ENCODE assay signal across 8 mouse cellular contexts in the genomic region with DNA sequence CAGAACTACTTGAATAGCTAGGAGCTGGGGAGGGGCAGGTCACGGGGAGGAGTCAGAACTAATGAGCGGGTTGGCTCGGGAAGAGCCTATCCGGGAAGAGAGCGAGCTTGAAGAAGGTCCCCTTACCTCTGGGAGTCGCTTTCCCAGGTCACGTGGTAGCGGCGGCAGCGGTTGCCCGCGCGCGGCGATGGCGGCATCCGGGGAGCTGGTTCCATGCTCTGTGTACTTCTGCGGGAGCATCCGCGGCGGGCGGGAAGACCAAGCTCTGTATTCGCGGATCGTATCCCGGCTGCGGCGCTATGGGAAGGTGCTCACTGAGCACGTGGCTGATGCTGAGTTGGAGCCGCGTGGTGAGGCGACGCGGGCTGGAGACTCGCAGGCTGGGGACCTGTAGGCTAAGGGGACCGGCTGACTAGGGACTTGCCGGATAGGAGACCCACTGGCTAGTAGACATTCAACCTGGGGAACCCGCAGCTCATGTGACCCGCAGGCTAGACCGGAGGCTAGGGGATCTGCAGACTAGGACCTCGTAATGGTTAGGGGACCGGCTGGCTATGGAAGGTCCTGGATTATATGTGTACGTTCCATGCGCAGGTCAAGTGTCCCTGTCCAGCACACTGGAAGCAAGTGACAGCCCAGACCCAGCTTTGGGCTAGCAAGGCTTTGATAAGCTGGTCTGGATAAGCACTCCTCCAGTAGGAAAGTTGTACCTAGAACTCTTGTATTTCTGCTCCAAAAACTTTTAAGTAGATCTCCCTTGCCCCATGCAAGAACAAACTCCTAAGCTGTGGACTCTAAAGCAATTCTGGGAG. TPM values are rescaled to one million over a fixed set of nuclear protein-coding genes. Genes with fewer than 3 reads are reported as not detected.
A peak's percentile ranks its signal among the peaks of the same experiment; 100 is the strongest.
DNase-seq lines count a peak whose midpoint lies in the region; ATAC-seq and TF ChIP-seq lines count a peak whose summit lies in the region.

TSS of gene Dnph1 (plus strand) at position 89 of the 812 bp plus-strand sequence.

- H3K4me3 ChIP-seq in forebrain, embryonic 11.5 days (ENCODE audit: low read depth, low read length): peak within 1 kb of the TSS; percentile 55
- H3K4me3 ChIP-seq in heart, embryonic 16.5 days (ENCODE audit: low read length): peak within 1 kb of the TSS; percentile 69
- peak within 1 kb of the TSS; percentile 72 for H3K4me3 ChIP-seq in liver, embryonic 13.5 days (replicated peaks)
- H3K4me3 ChIP-seq in stomach, postnatal 0 days (ENCODE audit: low read depth, low read length): peak within 1 kb of the TSS; percentile 43

- no peaks in the 10 kb centered on the region; the same call in 1 of the 2 replicates for H3K36me3 ChIP-seq in forebrain, embryonic 11.5 days (ENCODE audit: control insufficient read depth, insufficient read depth, low read length)
- no peaks in the 10 kb centered on the region for H3K36me3 ChIP-seq in heart, embryonic 16.5 days (ENCODE audit: control insufficient read depth, insufficient read depth)
- H3K36me3 ChIP-seq in liver, embryonic 13.5 days: peaks cover 25% of the 10 kb centered on the region
- no peaks in the 10 kb centered on the region for H3K36me3 ChIP-seq in stomach, postnatal 0 days (ENCODE audit: control insufficient read depth, insufficient read depth, low read length)

- H3K9me3 ChIP-seq in forebrain, embryonic 11.5 days (ENCODE audit: control insufficient read depth, low read length): no peaks in the 10 kb centered on the region
- no peaks in the 10 kb centered on the region for H3K9me3 ChIP-seq in heart, embryonic 16.5 days (replicated peaks; ENCODE audit: control insufficient read depth, low read length)
- no peaks in the 10 kb centered on the region for H3K9me3 ChIP-seq in liver, embryonic 13.5 days (replicated peaks)
- no peaks in the 10 kb centered on the region for H3K9me3 ChIP-seq in stomach, postnatal 0 days (ENCODE audit: control insufficient read depth, low read length)

- peak; percentile 98 for ATAC-seq in forebrain, embryonic 11.5 days (replicated peaks; ENCODE audit: low FRiP score)
- peak; percentile 93 for ATAC-seq in heart, embryonic 16.5 days (replicated peaks; ENCODE audit: extremely low read depth, insufficient read depth, low FRiP score)
- ATAC-seq in liver, embryonic 13.5 days (ENCODE audit: low read depth): peak; percentile 98
- ATAC-seq in stomach, postnatal 0 days (ENCODE audit: low FRiP score, low TSS enrichment): peak; percentile 88

- H3K4me2 ChIP-seq in forebrain, embryonic 11.5 days (ENCODE audit: low read depth, low read length, severe bottlenecking): peak within 1 kb of the TSS; percentile 79
- H3K4me2 ChIP-seq in heart, embryonic 16.5 days (ENCODE audit: low read depth, low read length): peak within 1 kb of the TSS; percentile 94
- H3K4me2 ChIP-seq in liver, embryonic 13.5 days: peak within 1 kb of the TSS; percentile 92
- H3K4me2 ChIP-seq in stomach, postnatal 0 days (replicated peaks; ENCODE audit: low read depth): peak within 1 kb of the TSS; percentile 75

- no peak for TF ChIP-seq EP300 in stomach, postnatal 0 days (optimal IDR thresholded peaks at IDR 0.05)

- under 1% methylated on average over 44 of the region's 44 CpGs for WGBS in forebrain, embryonic 11.5 days
- under 1% methylated on average over 44 of the region's 44 CpGs for WGBS in heart, embryonic 16.5 days
- under 1% methylated on average over 44 of the region's 44 CpGs for WGBS in liver, embryonic 13.5 days (ENCODE audit: insufficient replicate concordance)
- WGBS in stomach, postnatal 0 days: under 1% methylated on average over 44 of the region's 44 CpGs

- TF ChIP-seq CTCF in stomach, postnatal 0 days (IDR thresholded peaks at IDR 0.05; ENCODE audit: low read depth): no peak

- H3K27ac ChIP-seq in forebrain, embryonic 11.5 days (ENCODE audit: low read depth, low read length): no peak within 1 kb of the TSS
- no peak within 1 kb of the TSS for H3K27ac ChIP-seq in heart, embryonic 16.5 days (ENCODE audit: low read length)
- peak within 1 kb of the TSS; percentile 18; the same call in 1 of the 2 replicates for H3K27ac ChIP-seq in liver, embryonic 13.5 days
- no peak within 1 kb of the TSS for H3K27ac ChIP-seq in stomach, postnatal 0 days (replicated peaks)

- H3K4me1 ChIP-seq in forebrain, embryonic 11.5 days (replicated peaks; ENCODE audit: control insufficient read depth, insufficient read depth, low read length): peaks cover 3% of the 10 kb centered on the region; the same call in 1 of the 2 replicates
- no peaks in the 10 kb centered on the region for H3K4me1 ChIP-seq in heart, embryonic 16.5 days (ENCODE audit: control insufficient read depth, insufficient read depth, low read length)
- peaks cover 27% of the 10 kb centered on the region for H3K4me1 ChIP-seq in liver, embryonic 13.5 days (replicated peaks)
- no peaks in the 10 kb centered on the region for H3K4me1 ChIP-seq in stomach, postnatal 0 days (replicated peaks; ENCODE audit: control insufficient read depth, insufficient read depth)

- 0 out of 2 replicates have a peak, but pooled peaks cover 3% of the 10 kb centered on the region for H3K27me3 ChIP-seq in forebrain, embryonic 11.5 days (ENCODE audit: control insufficient read depth, insufficient read depth, low read length)
- H3K27me3 ChIP-seq in heart, embryonic 16.5 days (ENCODE audit: control insufficient read depth, insufficient read depth, low read length): 0 out of 2 replicates have a peak, but pooled peaks cover 2% of the 10 kb centered on the region
- peaks cover 32% of the 10 kb centered on the region for H3K27me3 ChIP-seq in liver, embryonic 13.5 days
- H3K27me3 ChIP-seq in stomach, postnatal 0 days (ENCODE audit: control insufficient read depth, insufficient read depth, low read length): no peaks in the 10 kb centered on the region

- H3K9ac ChIP-seq in forebrain, embryonic 11.5 days (ENCODE audit: low read length): peak within 1 kb of the TSS; percentile 69
- peak within 1 kb of the TSS; percentile 73 for H3K9ac ChIP-seq in heart, embryonic 16.5 days (ENCODE audit: low read length)
- H3K9ac ChIP-seq in liver, embryonic 13.5 days: peak within 1 kb of the TSS; percentile 80
- H3K9ac ChIP-seq in stomach, postnatal 0 days (ENCODE audit: low read length): peak within 1 kb of the TSS; percentile 61

- peak; percentile 95 for DNase-seq in ES-CJ7 (ENCODE audit: low read depth, low spot score)
- DNase-seq in c-Kit-positive CD71-positive TER-119-positive erythroid progenitor cells, embryonic 14.5 days (ENCODE audit: low spot score): peak; percentile 84
- DNase-seq in forebrain, embryonic 11.5 days (ENCODE audit: low spot score): peak; percentile 93
- DNase-seq in kidney, postnatal 25 days: peak; percentile 83 to 93
- DNase-seq in liver, embryonic 13.5 days: peak; percentile 79
- peak; percentile 88 for DNase-seq in neural tube, embryonic 10.5 days (ENCODE audit: extremely low spot score, low spot score)
- DNase-seq in stomach, postnatal 0 days (ENCODE audit: low spot score): peak; percentile 84

RNA-seq across cellular contexts. Expression of gene Dnph1, which starts in this region (rescaled TPM):
- 87.6 and 89.0 TPM in 2 replicates for polyA plus RNA-seq in forebrain, embryonic 11.5 days (2014; fragmentation: Nextera tagmentation; extraction: Ambion mirVana)
- 28.0 and 29.6 TPM in 2 replicates for polyA plus RNA-seq in heart, embryonic 16.5 days (2015; fragmentation: Nextera tagmentation; extraction: Ambion mirVana)
- 34.6 and 35.1 TPM in 2 replicates for polyA plus RNA-seq in liver, embryonic 13.5 days (2015; fragmentation: Nextera tagmentation; extraction: Ambion mirVana)
- polyA plus RNA-seq in stomach, postnatal 0 days (2015; fragmentation: Nextera tagmentation; extraction: Ambion mirVana): 23.8 and 24.7 TPM in 2 replicates
